Mouse (Mus musculus) retina, embryonic 14.5 days (tissue): ENCODE results near the gene Sec61a2.
A peak's percentile ranks its signal among the peaks of the same experiment; 100 is the strongest.

Experiments used
- DNase-seq: peaks from one replicate; pipeline ENCODE4 v3.0.0-alpha.2; 2015; ENCODE audit warnings: low spot score

The Sec61a2 gene

DNA sequence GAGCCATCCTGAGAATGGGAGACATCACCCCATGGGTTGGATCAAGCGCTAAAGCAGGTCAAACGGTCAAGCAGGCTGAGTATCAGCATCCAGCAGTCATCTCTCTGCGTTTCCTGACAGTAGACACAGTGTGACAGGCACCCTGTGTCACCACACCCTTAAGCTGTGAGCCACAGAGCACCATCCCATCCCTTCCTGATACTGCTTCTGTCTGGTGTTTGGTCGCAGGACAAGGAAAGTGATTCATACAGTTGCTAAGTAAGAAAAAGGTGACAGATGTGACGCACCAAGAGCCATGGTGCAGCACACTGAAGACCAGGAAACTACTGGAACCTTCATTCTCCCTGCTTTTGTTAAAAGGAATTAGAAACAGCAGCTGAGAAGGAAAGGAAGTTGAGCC, 6.4 kb downstream of the Sec61a2 start:
- no peak for DNase-seq

DNA sequence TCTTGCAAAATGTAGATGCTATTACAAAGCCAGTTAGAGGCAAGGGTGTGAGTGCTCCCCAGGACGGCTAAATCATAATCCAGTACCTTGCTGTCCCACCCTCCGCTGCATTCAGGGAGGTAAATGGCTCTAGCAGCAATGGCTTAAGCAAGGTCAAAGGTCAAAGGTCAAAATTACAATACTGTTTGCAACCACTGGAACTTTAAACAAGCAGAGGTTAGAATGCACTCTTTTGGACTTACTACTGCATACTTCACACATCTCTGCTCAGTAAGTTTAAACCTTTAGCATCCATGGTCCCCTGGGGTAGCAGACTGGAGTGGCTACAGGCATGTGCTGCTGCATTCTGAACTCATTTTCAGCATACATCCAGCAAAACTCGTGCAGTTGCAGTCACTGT, 17.8 kb downstream of the Sec61a2 start:
- no peak for DNase-seq

DNA sequence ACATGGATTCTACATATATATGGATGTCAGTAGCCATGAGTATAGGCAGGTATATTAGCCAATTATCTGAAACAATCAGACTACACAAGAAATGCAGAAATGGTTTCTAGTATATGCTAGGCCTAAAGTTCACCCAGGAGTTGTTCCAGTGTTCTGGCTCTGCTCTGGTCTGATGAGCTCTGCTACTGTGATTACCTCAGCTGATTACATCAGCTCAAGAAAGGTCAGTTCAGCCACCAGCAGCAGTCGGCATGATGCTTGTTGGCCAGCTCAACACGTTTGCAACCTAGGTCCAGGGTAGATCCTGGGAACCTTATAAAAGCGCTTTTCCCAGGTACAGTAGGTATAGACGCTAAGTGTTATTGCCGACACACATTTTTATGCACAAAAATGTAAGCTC, 25.5 kb downstream of the Sec61a2 start:
- no peak for DNase-seq

DNA sequence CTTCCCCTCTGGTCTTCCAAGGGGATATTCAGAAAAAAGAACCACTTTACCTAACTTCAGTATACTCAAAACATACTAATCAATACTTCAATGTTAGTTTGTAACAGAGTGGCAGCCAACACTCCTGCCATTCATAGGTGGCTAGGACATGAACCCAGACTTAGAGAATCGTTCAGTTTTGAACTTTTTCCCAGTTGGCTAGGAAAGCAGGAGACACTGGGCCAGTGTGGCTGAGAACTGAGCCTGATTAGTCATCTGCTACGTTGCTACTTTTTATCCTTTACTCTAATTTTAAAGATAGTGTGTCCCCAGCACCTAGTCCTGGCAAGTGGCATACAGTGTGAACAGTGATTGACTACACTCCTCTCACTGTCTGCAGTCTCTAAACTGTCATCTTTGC, 27.6 kb downstream of the Sec61a2 start:
- no peak for DNase-seq

DNA sequence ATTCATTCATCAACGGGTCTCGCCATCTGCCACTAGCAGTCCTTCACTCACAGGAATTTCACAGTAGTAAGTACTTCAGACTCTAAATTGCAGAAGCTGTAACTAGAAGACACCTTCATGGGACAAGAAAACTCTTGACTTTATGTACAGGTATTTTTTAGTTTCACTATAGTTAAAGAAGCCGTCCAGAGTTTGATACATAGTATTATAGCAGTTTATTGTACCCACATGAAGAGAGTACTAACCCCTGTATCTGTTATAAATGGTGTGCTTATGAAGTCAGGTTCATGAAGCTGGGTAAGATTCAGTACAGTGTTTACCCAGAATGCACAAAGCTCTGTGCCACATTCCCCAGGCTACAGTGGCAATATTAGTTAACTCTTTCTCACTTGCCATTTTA, 32.4 kb downstream of the Sec61a2 start, which contains the start of gene Gm13199:
Gene Gm13199 (minus strand): TSS at position 101 of the 400 bp plus-strand sequence.
- no peak for DNase-seq

DNA sequence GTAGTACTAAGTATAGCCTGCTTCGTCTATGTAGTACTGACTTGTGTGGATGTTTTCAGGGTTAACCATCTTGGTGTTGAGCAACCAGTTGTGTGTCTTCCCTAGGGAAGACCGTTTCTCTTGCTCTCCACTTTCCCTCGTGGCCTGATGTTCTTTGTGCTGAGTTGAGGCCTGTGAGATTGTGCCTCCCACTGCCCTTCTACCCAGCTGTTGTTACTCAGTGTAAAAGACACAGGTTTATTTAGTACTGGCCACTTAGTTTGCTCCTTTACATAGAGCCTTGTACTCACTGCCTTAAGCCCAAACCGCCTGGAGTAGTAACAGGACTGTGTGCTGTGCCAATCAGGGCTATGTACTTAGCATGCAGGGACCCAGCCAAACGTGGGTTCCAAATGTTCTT, 43.4 kb downstream of the Sec61a2 start:
- no peak for DNase-seq

DNA sequence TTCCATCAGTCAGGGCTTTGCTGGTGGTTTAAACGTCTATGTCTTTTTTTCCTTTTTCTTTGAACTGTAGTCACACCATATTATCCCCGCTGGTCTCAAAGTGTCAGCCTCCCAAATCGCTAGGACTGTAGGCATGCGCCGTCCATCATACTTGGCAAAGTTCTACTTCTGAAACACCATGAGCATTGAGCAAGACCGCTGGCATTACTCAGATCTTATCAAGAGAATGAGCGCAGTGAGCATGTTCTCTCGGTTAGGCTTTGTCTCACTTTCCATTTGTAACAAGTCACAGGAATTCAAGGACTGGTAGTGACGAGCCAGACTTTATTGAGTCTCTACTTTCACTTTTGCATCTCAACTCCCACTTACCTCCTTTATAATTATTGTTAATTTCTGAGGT, 44.1 kb downstream of the Sec61a2 start:
- DNase-seq: no peak

DNA sequence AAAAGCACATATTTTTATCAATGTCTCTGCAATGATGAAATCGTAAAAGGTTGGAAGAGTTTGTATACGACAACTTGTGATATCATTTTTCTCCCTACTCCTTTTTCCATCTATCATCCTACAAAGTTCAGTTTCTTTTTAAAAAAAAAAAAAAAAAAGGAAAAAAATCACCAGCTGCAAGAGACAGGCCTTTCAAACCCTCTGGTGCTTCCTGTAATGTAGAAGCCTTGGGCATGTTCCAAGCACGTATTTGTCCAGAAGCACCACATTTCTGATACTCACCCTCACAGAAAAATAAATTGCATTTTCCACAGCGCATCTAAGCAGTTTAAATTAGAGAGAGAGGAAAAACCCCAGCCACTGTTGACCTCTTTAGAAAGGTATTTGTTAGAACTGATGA, 49.4 kb downstream of the Sec61a2 start:
- DNase-seq: no peak

DNA sequence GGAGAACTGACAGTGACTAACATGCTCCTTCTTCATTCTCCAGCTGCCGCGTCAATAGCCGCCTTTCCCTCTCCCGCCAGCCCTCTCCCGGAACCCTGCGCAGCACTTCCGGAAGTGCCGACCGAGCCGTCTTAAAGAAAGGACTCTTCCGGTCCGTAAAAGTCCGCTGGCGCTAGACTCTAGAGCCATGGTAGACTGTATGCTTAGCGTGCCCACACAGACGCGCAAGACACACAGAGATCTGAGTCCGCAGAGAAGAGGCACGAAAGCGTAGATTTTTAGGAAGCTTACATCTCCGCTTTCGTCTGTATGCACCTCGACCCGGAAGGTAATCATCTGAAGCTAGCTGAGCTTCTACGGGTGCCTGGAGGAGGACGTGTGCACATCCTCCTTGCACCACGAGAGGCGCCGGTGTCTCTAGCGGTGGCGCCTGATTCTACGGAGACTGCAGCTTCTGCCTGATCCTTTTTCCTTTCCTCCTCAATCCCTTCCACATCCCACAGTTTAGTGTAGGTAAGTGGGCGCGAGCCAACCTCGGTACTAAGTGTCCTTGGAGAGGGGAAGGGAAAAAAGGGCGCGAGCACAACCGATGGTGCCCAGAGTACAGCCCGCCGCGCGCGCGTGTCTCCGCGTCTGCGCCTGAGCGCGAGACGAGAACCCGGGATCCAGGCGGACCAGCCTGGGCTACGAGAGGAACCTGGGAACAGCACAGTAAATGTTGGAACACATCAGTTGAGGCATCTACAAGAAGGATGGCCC, 50.2 kb downstream of the Sec61a2 start, which contains the start of the genes Nudt5 and Cdc123:
Gene Nudt5 (plus strand): TSS at position 147 of the 759 bp plus-strand sequence.
Gene Cdc123 (minus strand): TSS at position 292 of the 759 bp plus-strand sequence.
- peak; percentile 94 for DNase-seq

DNA sequence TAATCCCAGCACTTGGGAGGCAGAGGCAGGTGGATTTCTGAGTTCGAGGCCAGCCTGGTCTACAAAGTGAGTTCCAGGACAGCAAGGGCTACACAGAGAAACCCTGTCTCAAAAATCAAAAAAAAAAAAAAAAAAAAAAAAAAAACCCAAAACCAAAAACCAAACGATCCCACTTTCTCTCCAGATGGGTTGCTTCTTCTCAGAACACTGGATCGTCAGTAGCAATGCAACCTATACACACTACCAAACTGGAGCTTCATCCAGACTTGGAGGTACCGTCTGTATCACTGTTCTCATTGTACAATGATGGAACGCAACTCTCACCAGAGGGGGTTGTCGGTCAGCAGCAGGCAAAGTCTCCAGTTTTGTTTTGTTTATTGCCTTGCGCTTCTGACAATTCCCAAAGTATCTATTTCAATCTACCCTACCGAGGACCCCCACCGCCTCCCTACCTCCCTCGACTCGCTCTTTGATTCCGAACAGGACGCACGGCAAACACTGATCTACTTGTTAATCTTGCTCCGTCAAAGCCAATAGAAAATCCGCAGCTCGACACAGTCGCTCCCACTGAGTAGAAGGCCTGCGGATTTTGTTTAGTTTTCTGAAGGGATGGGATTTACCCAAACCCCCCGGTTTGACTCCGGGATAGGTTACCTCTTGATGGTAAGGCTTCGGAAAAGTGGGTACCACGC, 50.9 kb downstream of the Sec61a2 start:
- no peak for DNase-seq

DNA sequence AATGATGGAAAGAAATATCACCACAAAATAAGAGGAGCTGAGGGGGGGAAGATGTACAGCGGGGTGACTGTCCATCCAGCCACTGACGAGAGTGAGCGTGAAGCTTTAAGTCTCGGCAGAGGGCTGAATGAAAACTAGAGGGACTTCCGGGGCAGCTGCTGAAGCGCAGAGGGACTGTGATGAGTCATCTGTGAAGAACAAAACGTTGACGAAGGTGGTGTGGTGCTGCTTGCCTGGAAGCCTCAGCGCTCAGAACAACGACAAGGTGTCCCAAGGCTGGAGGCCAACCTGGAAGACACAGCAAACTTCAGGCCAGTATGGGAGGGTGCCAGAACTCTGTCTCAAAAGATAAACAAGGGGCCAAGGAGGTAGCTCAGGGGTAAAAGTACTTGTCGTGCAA, 54.4 kb downstream of the Sec61a2 start:
- no peak for DNase-seq

DNA sequence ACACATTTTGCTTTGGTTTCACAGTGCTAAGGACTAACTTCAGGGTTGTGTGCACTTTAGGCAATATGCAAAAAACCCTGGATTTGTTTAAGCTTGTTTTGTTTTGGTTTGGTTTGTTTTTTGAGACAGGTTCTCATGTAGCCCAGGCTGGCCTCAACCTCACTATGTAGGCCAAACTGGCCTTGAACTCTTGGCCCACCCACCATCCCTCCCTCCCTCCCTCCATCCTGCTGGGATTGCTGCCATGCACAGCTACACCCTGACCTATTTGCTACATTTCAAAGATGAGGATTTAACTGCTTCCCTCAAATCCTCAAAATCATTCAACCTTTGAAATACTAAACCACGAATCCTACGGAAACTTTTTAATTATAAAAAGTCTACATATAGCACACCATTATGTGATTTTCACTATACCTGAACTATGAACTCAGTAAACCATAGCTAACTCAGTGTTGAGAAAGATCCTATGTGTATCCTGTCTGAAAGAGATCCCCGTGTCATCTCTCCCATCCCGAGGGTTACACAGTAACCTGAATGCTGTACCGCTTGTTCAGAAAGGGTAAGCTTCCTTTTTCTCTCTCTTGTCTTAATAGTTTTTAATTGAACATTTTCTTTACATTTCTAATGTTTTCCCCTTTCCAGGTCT, 69.8 kb downstream of the Sec61a2 start:
- no peak for DNase-seq

DNA sequence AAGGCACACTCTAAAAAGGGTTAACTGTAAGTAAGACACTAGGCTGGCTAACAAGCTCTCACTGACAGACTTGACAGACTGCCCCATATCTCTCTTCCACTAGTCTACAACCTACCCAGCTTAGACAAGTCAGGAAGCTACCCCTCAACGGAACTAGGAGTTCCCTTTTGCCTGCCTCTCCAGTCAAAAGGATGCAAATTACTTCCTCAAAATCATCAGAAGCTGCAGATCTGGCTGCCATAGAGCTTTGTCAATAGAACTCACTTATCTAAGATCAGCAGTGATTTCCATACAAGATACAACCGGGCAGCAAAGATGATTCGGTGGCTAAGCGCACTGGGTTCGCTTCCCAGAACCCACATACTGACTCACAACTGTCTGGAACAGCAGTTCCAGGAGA, 70.5 kb downstream of the Sec61a2 start:
- no peak for DNase-seq

DNA sequence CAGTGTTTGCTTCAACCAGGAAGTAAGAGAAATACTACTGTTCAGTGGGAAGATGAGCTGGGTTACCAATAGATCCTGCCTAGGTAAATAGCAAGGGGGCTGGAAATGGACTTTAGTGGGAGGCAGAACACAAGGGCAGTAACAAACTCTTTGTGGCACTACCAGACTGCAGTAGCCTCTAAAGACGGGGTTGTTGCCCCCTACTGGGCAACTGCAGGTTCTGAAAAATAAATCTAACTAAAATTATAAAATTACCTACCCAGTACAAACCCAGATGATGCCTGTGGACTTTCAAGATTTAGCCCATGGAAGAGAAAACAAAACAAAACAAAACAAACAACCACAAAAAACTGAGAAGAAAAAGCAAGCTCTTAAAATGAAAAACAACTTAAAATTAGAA, 71.0 kb downstream of the Sec61a2 start:
- DNase-seq: peak; percentile 45

DNA sequence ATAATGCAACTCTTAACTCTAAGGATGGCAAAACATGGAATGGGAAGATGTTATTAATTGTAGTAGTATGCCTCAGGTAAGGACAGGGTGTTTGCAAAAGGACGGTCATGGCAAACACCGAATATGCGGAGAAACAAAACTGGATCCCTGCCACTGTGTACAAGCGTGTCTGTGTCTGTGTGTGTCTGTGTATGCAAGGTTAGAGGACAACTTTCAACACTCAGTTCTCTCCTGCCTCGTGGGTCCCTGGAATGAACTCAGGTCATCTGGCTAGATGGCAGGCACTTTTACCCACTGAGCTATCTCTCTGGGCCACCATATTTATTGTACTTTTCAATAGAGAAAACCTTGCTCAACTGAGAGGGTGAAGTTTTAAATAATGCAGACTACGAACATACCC, 72.8 kb downstream of the Sec61a2 start:
- DNase-seq: no peak

DNA sequence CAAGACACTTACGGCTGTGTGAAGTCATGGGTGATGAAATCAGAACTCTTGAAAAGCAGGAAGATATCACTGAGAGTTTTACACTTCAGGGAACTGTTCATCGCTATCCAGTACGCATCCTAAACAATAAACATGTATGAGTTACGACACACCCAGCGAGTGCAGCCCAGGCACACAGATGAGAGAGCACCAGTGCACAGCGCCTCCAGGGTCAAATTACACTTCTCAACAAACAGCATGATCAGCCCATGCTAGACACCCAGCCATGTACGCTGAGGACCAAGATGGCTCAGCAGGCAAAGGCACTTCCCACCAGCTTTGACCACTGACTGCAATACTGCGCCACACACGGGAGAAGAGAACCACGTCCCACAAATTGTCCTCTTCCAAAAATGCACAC, 74.0 kb downstream of the Sec61a2 start:
- no peak for DNase-seq
